Mouse (Mus musculus) E14TG2a.4 (cell line): ENCODE data around the gene Chid1.

Source experiments
- CTCF ChIP-seq: conservative IDR thresholded peaks from 2 replicates; pipeline ENCODE4 v1.5.1; 2014; ENCODE audit warnings: low read length
- NANOG ChIP-seq: IDR thresholded peaks from 2 replicates; pipeline ENCODE4 v1.6.1; 2014; ENCODE audit warnings: borderline replicate concordance, low read length, mixed read lengths
- POU5F1 ChIP-seq: IDR thresholded peaks from 2 replicates; pipeline ENCODE4 v1.6.1; 2014; ENCODE audit warnings: low read length, borderline replicate concordance

GRCm38 (mm10) chr7:141460391-141461113 lies 79.1 kb downstream of the Chid1 start, which contains the start of gene Cracr2b:
- TF ChIP-seq CTCF (no peak), POU5F1 (no peak), NANOG (no peak)
